Mouse (Mus musculus) left cerebral cortex, adult 9 months (tissue): ENCODE data around the gene Mef2a.

Source experiments
- DNase-seq, 2 experiments: peaks; one replicate each; pipeline ENCODE4 v3.0.0; 2022; ENCODE audit warnings: low spot score in 2 of 2

Mef2a gene

DNA sequence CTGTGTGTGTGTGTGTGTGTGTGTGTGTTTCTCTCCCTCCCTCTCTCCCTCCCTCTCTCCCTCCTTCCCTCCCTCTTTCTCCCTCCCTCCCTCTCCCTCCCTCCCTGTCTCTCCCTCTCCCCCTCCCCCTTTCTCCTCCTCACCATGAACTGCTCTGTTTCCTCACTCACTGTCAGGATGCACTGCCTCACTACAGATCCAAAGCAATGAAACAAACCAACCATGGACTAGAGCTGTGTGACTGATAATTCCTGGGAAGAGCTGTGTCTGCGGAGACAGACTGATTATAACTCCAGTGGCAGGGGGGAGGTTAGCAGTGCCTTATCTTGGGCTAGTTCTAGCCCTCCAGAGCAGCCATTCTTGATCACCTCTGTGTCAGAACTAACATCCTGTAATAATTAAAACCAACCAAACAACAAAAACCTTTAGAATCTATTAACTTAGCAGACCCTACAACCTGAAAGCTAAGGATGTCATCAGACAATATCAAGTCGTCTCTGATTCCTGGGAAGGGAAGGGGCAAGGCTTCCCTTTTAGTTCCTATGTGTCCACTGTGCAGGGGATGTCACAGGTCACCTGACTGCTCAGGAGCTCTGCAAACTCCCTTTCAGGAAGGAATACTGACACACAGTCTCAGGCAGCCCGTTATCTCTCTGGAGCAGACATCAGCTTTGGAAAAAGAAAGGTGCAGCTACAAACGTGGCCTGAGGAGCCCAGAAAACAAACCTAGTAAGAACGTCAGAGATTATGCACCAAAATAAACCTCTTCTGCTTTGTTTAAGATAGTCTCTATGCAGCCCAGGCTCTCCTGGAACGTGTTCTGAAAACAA is 162.4 kb downstream of the Mef2a start:
- DNase-seq = no peak

DNA sequence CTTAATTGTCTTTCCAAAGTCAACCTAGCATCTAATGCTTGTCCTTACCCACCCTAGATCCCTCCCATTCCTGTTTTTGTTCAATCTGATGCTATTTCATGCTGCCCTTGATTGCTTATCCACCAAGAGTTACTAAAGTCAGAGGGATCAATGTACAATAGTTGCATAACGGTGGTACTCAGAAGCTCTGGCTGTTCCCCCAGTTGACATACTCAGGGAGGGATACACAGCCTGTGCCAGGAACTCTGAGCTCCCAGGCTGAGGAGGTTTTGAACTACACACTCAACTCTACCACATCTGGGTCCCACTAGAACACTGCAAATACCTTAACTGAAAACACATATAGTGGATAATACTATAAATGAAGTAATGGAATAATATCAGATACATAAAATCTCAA is 164.3 kb downstream of the Mef2a start:
- no peak for DNase-seq

DNA sequence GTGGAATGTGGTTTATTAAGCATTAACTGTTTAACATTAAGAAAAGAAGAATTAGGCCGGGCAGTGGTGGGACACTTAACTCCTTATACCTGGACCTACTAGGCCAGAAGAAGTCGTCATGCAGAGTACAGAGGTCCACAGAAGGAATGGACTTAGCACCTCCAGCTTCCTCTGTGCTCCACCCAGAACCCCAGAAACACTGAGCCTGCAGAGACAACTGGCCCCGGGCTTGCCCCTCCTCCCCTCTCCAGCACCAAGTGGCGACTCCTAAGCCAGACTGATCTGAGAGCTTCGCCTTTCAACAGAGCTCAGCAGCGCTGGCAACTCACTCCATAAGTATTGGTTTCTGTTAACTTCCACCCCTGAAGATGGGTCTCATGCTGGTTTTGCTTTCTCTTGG is 165.0 kb downstream of the Mef2a start:
- no peak for DNase-seq

DNA sequence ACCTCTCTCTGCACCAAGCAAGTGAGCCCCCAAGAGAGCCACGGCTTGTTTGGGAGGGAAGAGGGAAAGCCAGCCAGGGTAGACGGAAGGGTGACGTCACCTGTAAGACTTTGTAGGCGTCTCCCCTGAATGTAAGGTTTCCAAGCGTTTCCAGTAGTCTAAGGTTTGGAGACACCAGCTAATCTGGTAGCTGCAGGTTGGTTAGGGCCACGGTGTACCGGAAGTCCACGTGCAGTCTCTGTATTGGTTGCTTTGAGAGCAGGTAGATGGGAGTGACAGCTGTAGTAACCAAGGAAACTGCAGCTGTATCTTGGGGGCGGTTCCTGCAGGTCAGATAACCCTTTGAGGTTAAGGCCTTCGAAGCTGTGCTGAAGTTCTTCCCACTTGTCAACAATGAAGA is 166.2 kb downstream of the Mef2a start:
- no peak for DNase-seq

DNA sequence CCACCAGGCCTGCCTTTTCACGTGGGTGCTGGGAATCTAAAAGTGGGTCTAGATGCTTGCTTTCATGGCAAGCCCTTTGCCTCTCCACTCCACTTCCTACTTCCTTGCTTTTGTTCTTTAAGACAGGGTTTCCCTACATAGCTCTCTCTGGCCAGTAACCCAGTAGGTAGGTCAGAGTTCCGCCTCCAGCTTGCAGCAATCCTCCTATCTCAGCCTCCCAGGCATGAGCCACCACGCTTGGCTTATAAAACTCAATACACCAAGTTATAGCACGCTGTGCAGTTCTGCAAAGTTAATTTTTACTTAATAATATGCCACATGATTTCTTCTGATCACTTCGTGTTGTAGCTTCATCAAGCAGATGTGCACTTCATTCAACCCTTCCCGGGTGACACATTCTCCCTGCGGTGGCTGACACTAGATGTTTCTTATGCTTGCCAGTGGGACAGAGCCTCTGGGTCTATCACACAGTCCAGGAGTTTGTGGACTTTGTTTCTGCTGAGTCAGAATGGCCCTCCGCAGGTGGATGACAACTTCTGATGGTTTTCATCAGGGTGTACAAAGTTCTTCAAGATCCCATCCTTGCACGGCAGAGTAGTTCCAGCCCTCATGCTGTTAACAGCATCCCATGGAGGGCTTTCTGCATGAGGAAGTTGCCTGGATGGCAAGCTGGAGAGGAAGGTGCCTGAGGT is 166.8 kb downstream of the Mef2a start:
- DNase-seq = no peak

DNA sequence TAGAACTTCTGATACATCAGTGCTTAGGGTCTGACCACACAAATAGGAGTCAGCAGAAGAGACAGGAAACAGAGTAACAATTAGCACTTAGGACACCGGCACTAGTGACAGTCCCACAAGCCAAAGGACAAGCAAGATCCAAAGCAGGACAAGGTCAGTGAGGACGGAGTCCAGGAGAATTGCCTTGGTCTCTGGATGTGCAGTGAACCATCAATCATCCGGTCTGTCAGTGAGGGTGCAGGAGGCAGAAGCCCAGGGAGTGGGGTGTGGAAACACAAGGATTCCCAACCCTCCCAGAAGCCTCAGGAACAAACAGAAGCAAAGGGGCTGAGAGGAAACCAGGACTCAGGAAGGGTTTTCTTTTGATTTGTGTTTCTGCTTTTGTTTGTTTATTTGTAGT is 169.0 kb downstream of the Mef2a start:
- no peak for DNase-seq

DNA sequence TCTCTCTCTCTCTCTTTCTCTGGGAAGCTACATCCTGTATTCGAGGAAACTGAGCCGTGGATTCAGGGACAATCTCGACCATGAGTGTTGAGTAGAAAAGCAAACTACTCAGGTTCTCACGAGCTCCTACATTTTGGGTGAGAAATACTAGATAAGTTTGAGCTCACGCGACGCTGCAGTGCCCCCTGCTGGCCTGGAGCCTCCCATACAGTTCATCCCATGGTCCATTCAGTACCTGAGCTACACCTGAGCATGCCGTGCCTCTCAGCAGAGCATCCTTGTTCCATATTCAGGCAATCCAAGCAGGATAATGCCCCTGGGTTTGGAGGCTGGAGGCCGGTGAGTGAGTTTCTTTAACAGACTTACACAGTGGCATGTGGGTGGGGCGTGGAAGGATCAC is 173.2 kb downstream of the Mef2a start:
- DNase-seq = peak in 1 of 2 experiments; percentile 71

DNA sequence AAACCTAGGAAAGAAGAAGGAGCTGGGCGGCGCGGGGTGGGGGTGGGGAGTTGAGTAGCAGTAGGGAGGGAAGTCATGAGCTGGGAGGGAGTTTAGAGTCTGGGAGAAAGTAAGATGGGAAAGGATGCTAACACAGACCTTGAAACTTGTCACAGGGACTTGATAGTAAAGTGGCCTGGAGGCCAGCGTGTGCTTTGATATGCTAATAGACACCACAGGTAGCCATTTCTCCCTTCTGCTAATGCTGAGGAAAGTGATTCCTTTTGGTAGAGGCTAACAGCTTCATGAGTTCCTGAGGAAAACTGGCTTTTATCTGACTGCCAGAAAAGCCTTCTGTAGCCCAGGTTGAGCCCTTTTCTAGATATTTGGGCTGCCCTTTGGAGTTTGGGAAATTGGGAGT is 188.9 kb downstream of the Mef2a start:
- no peak for DNase-seq
